Mouse (Mus musculus): ENCODE measurements around the gene Filip1.

DNA sequence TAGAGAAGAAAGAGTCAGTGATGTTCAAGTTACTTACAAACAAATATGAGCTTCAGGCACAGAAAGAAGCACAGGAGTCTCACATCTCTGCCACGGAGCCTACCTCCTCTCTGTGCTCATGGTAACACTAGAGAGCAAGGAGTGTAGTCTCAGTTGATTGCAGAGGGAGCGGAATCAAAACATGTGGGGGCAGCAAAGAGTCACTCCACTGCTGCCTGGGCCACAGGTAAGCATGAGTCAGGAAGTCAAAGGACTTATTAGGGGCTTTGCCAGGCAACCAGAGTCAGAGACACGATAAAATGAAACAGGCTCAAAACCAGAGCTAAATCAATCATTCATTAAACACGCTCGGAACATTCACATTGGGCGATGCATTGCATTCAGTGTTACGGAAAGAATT is 146.7 kb downstream of the Filip1 start:
- TF ChIP-seq CTCF (conservative IDR thresholded peaks at IDR 0.05; ENCODE audit: low read length), result no peak
- no peak for TF ChIP-seq NANOG (IDR thresholded peaks at IDR 0.05; ENCODE audit: borderline replicate concordance, low read length)
